Mouse (Mus musculus): Measurements from ENCODE around the gene Bahd1.

DNA sequence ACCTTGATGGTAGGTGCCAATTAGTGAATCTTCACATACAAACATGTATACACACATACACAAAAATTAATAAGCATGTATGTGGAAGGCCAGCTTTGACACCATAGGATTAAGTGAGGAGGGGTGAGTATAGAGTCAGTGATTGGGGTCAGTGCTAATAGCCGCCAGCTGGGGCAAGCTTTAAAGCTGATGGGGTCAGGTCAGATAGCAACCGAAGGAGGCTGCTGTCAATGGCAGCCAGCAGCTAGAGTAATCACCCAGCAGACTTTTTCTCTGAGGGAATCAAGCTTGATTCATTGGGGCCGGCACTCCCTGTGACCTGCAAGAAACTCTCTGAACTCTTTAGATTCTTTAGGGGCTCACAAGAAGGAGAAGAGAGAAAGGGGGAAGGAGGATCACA lies 48.4 kb upstream of the Bahd1 start:
- TF ChIP-seq TAL1 (IDR thresholded peaks at IDR 0.05; ENCODE audit: low read length) (no peak), GATA1 (IDR thresholded peaks at IDR 0.05; ENCODE audit: low read length) (no peak)

Measured in erythroblast, embryonic 14.5 days (primary cell).